Mouse (Mus musculus) adrenal gland, postnatal 36 days (tissue): Measurements from ENCODE around the gene Ropn1. TPM values are rescaled to one million over a fixed set of nuclear protein-coding genes. Genes with fewer than 3 reads are reported as not detected.

Experiments
- DNase-seq, 2 experiments: peaks; one replicate each; pipeline ENCODE4 v3.0.0; 2021; ENCODE audit warnings: mixed read lengths in 1 of 2
- long read RNA-seq, 2 experiments: library from polyadenylated mRNA; stranded (forward); transcript quantifications; one replicate each; pipeline ENCODE4 v2.0.0; 2021; ENCODE audit warnings: borderline sequencing depth in 2 of 2
- total RNA-seq, 2 experiments: library from RNA; stranded (reverse); gene quantifications; 2 replicates each; pipeline ENCODE4 v1.2.3; 2021

Gene Ropn1
- total RNA-seq = not detected
- long read RNA-seq, experiment 1 = 0 reads
- long read RNA-seq, experiment 2 = 0 reads

GRCm38 (mm10) chr16:34649621-34650020, at the start of gene Ropn1:
Gene Ropn1 (plus strand): TSS chr16:34649921.
- DNase-seq = no peak

- DNase-seq = no peak
These were observed 47.8 kb upstream of the Ropn1 start for GRCm38 (mm10) chr16:34601954-34602353.

GRCm38 (mm10) chr16:34603076-34603475, 46.6 kb upstream of the Ropn1 start:
- no peak for DNase-seq

GRCm38 (mm10) chr16:34603854-34604253, 45.9 kb upstream of the Ropn1 start:
- peak; percentile 14 to 36 for DNase-seq

- peak; percentile 22 to 40 for DNase-seq
These were observed 44.0 kb upstream of the Ropn1 start for GRCm38 (mm10) chr16:34605679-34606078.

GRCm38 (mm10) chr16:34610137-34610536, 39.6 kb upstream of the Ropn1 start:
- DNase-seq = no peak

- no peak for DNase-seq
These were observed 35.7 kb upstream of the Ropn1 start for GRCm38 (mm10) chr16:34614021-34614420.

GRCm38 (mm10) chr16:34627591-34627990, 22.1 kb upstream of the Ropn1 start:
- DNase-seq = no peak

GRCm38 (mm10) chr16:34628397-34628796, 21.3 kb upstream of the Ropn1 start:
- no peak for DNase-seq

GRCm38 (mm10) chr16:34635557-34635956, 14.2 kb upstream of the Ropn1 start:
- no peak for DNase-seq

GRCm38 (mm10) chr16:34643511-34644259, 6.0 kb upstream of the Ropn1 start:
- DNase-seq = peak; percentile 21 to 36

- DNase-seq = no peak
These were observed 3.3 kb downstream of the Ropn1 start for GRCm38 (mm10) chr16:34653023-34653422.

- DNase-seq = peak; percentile 10 to 18
These were observed 7.8 kb downstream of the Ropn1 start for GRCm38 (mm10) chr16:34657566-34657965.

GRCm38 (mm10) chr16:34657983-34658382, 8.3 kb downstream of the Ropn1 start:
- DNase-seq = no peak

- DNase-seq = no peak
These were observed 8.7 kb downstream of the Ropn1 start for GRCm38 (mm10) chr16:34658388-34658787.

- no peak for DNase-seq
These were observed 14.8 kb downstream of the Ropn1 start for GRCm38 (mm10) chr16:34664553-34664952.

GRCm38 (mm10) chr16:34667031-34667726, 17.5 kb downstream of the Ropn1 start:
- DNase-seq = peak; percentile 76 to 83

- DNase-seq = no peak
These were observed 18.6 kb downstream of the Ropn1 start for GRCm38 (mm10) chr16:34668341-34668740.

GRCm38 (mm10) chr16:34671966-34672365, 22.2 kb downstream of the Ropn1 start:
- DNase-seq = no peak

- DNase-seq = peak; percentile 48 to 55
These were observed 23.1 kb downstream of the Ropn1 start for GRCm38 (mm10) chr16:34672822-34673221.

- DNase-seq = no peak
These were observed 24.6 kb downstream of the Ropn1 start for GRCm38 (mm10) chr16:34674365-34674764.

- DNase-seq = no peak
These were observed 32.1 kb downstream of the Ropn1 start for GRCm38 (mm10) chr16:34681823-34682222.

- DNase-seq = no peak
These were observed 40.2 kb downstream of the Ropn1 start for GRCm38 (mm10) chr16:34689879-34690278.
